Comparison of ENCODE assay signal across 22 mouse cellular contexts in genomic region chr10:68550668-68551267, GRCm38 (mm10). TPM values are rescaled to one million over a fixed set of nuclear protein-coding genes. Genes with fewer than 3 reads are reported as not detected.
A peak's percentile ranks its signal among the peaks of the same experiment; 100 is the strongest.
DNase-seq lines count a peak whose midpoint lies in the region; ATAC-seq and TF ChIP-seq lines count a peak whose summit lies in the region.
"Had no signal": no experiment of that assay in that cellular context is flagged by ENCODE, and none has a peak within 500 bp of the region (broad histone marks: within the 10 kb centered on the region; RNA-seq: fewer than 3 reads in every experiment).

No protein-coding gene starts in this region.

- peak; percentile 85 for ATAC-seq in kidney, postnatal 0 days (replicated peaks; ENCODE audit: low FRiP score, low read depth)
- ATAC-seq: CD4-positive, CD25-positive, alpha-beta regulatory T cell, adult 4 months had no signal

- no peak overlapping the region for H3K9ac ChIP-seq in kidney, postnatal 0 days (ENCODE audit: low read depth, low read length)

- no peak for TF ChIP-seq CTCF in kidney, postnatal 0 days (IDR thresholded peaks at IDR 0.05; ENCODE audit: low read depth)

- H3K4me3 ChIP-seq in kidney, postnatal 0 days (replicated peaks; ENCODE audit: low read depth, low read length), result no peak overlapping the region
- H3K4me3 ChIP-seq: heart, embryonic 10.5 days; midbrain, embryonic 10.5 days had no signal

- intact Hi-C loops in heart, postnatal 10 days (cut with DNase I), result no loop called here

- peak; percentile 24 for DNase-seq in heart, adult 11 months
- no peak for DNase-seq in heart, postnatal 10 days
- peak; percentile 15 for DNase-seq in retina, postnatal 1 day
- DNase-seq in retina, embryonic 14.5 days (ENCODE audit: low spot score), result no peak
- peak; percentile 70 for DNase-seq in kidney, postnatal 0 days (ENCODE audit: low spot score)
- DNase-seq in layer of hippocampus, postnatal 25 days (ENCODE audit: extremely low spot score in 1 of 2, low spot score in 1 of 2), result no peak
- no peak for DNase-seq in adrenal gland, adult 8-10 months
- DNase-seq in frontal cortex, postnatal 14 days (ENCODE audit: low spot score in 2 of 2), result no peak
- DNase-seq: cerebellum, postnatal 10 days; gastrocnemius, postnatal 36 days; heart, postnatal 14 days; lung, adult 2 months; lung, postnatal 36 days; spleen, adult 18-20 months; thymus, postnatal 36 days had no signal

- H3K9me3 ChIP-seq in kidney, postnatal 0 days (replicated peaks; ENCODE audit: low read length), result no peaks in the 10 kb centered on the region
- H3K9me3 ChIP-seq: heart, embryonic 10.5 days; midbrain, embryonic 10.5 days had no signal

- no peak overlapping the region for H3K4me2 ChIP-seq in kidney, postnatal 0 days (ENCODE audit: low read length)
- H3K4me2 ChIP-seq: liver, embryonic 11.5 days had no signal

- WGBS in kidney, postnatal 0 days, result 51% methylated on average over 9 of the region's 9 CpGs

- H3K36me3 ChIP-seq in kidney, postnatal 0 days (ENCODE audit: insufficient read depth, low read length), result no peaks in the 10 kb centered on the region
- H3K36me3 ChIP-seq: G1E; heart, embryonic 10.5 days; midbrain, embryonic 10.5 days had no signal

- H3K4me1 ChIP-seq in kidney, postnatal 0 days (replicated peaks; ENCODE audit: insufficient read depth, low read length), result no peaks in the 10 kb centered on the region
- H3K4me1 ChIP-seq: heart, embryonic 10.5 days; midbrain, embryonic 10.5 days had no signal

- H3K27ac ChIP-seq in kidney, postnatal 0 days, result peak overlapping the region; percentile 37; the same call in 1 of the 2 replicates
- H3K27ac ChIP-seq: heart, embryonic 10.5 days; midbrain, embryonic 10.5 days had no signal

- no peaks in the 10 kb centered on the region for H3K27me3 ChIP-seq in kidney, postnatal 0 days (ENCODE audit: insufficient read depth, low read length)

RNA-seq across cellular contexts. Expression of gene Cabcoco1, which starts 9.1 kb away (rescaled TPM):
- 10 to 100 TPM; 27.9 to 29.1 TPM for total RNA-seq in heart, postnatal 10 days (2021)
- polyA plus RNA-seq in kidney, postnatal 0 days (2015; fragmentation: Nextera tagmentation; extraction: Ambion mirVana), result 17.3 and 18.5 TPM in 2 replicates
- 1 to 10 TPM; 2.3 to 3.0 TPM for total RNA-seq in layer of hippocampus, postnatal 25 days (2021)
- 1 to 10 TPM; 3.1 to 5.6 (median 4.0) TPM for total RNA-seq in adrenal gland, adult 8-10 months (2022)
- total RNA-seq: G1E; gastrocnemius, postnatal 36 days; monocyte, adult 5-6 weeks had no signal
- polyA plus RNA-seq: forebrain, embryonic 11.5 days; G1E; midbrain, embryonic 10.5 days had no signal

Comparison
In these comparisons a context has a peak if more than half of its experiments do, and no peak if none do; other contexts are left out.
1. DNase-seq: peak in heart, adult 11 months (single experiment), retina, postnatal 1 day (single experiment) and kidney, postnatal 0 days (single experiment); none in heart, postnatal 10 days (0 of 2), retina, embryonic 14.5 days (single experiment), layer of hippocampus, postnatal 25 days (0 of 2), adrenal gland, adult 8-10 months (single experiment) and frontal cortex, postnatal 14 days (0 of 2).
2. RNA of gene Cabcoco1, which starts 9.1 kb away (total RNA-seq): 27.9 to 29.1 TPM in heart, postnatal 10 days; 3.1 to 5.6 TPM in adrenal gland, adult 8-10 months and 2.3 to 3.0 TPM in layer of hippocampus, postnatal 25 days; every median in the first group is over 4 times any median in the second.